Mouse (Mus musculus): ENCODE results near the gene Nlrp6. TPM values are rescaled to one million over a fixed set of nuclear protein-coding genes. Genes with fewer than 3 reads are reported as not detected.

The Nlrp6 gene
- polyA plus RNA-seq, 1 experiment from 2014 or later: 0.25 TPM

DNA sequence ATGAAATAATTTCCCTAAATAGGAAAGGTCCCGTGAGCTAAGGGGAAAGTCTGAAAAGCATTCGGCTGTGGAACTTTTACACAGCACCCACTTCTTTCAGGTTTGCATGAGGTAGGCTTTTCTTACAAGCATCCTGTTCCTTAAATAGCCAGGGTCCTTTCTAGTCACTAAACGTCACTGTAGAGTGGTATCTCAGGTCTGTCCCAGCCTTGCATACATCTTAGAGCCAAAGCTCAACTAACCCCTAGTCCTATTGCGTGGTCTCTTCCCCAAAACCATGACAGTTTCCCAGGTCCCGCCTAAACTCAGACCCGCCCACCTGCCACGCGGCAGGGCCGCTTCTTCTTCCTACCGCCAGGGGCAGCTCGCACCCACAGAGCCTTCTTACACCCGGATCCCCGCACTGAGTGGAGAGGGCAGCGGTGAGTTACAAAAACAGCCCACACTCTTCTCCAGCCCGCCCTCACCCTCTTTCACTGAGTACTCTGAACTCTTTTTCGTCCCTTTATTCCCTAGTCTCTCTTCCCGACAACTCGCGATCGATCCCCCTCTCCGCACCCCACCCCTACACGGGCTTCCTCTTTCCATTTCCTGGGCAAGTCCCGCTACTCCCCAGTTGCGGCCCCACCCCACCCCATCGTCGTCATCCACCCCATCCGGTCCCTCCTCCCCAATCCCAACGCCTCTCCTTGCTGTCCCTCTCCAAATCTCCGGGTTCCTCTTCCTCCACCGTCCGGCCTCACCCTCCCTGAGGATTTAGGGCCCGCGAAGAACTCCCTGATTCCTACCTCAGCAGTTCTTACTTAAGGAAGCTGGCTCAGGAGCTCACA is 20.7 kb downstream of the Nlrp6 start, which contains the start of gene Pgghg:
Pgghg (plus strand) TSS at position 170 of the 830 bp plus-strand sequence.
- peak; percentile 89 for ATAC-seq (ENCODE audit: insufficient number of reproducible peaks, low FRiP score, low TSS enrichment, low read depth)
- Histone ChIP-seq H3K27me3 (0 out of 2 replicates have a peak, but pooled peaks cover 4% of the 10 kb centered on the region), H3K9ac (peak within 1 kb of the TSS; percentile 51), H3K4me2 (replicated peaks) (peak within 1 kb of the TSS; percentile 64), H3K4me1 (peaks cover 41% of the 10 kb centered on the region), H3K27ac (replicated peaks) (peak within 1 kb of the TSS; percentile 99), H3K9me3 (replicated peaks) (no peaks in the 10 kb centered on the region), H3K4me3 (replicated peaks) (peak within 1 kb of the TSS; percentile 59), H3K36me3 (peaks cover 21% of the 10 kb centered on the region)
- 2% methylated on average over 33 of the region's 33 CpGs for WGBS

DNA sequence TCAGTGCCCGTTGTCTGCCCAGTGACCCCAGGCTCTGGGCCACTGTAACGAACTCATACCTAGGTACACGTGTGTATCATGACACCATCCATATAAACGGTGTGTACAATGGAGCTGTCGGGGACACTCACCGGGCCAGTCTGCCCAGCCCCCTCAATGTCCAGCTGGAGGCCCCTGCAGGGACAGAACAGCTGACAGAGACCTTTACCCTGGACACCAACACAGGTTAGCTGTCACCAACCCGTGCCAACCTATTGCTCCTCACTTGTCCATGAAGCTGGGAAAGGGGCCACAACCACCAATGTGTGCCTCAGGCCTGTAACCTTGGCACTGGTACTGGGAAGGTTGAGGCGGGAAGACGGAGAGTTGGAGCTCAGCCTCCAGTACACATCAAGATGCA is 21.6 kb downstream of the Nlrp6 start:
- no peak for ATAC-seq (ENCODE audit: insufficient number of reproducible peaks, low FRiP score, low TSS enrichment, low read depth)
- H3K27ac ChIP-seq (replicated peaks): peak overlapping the region; percentile 99
- no peaks in the 10 kb centered on the region for H3K9me3 ChIP-seq (replicated peaks)
- H3K27me3 ChIP-seq: no peaks in the 10 kb centered on the region
- H3K4me2 ChIP-seq (replicated peaks): peak overlapping the region; percentile 64
- peak overlapping the region; percentile 59 for H3K4me3 ChIP-seq (replicated peaks)
- WGBS: 45% methylated on average over 9 of the region's 9 CpGs
- peaks cover 30% of the 10 kb centered on the region for H3K36me3 ChIP-seq
- peak overlapping the region; percentile 51 for H3K9ac ChIP-seq
- H3K4me1 ChIP-seq: peaks cover 41% of the 10 kb centered on the region

GRCm38 (mm10) chr7:140942811-140943210 is 22.1 kb downstream of the Nlrp6 start:
- whole genome bisulfite sequencing: 85% methylated on average over 10 of the region's 10 CpGs

GRCm38 (mm10) chr7:140943356-140943755 is 22.7 kb downstream of the Nlrp6 start:
- no peak for ATAC-seq (ENCODE audit: insufficient number of reproducible peaks, low FRiP score, low TSS enrichment, low read depth)
- Histone ChIP-seq H3K27me3 (no peaks in the 10 kb centered on the region), H3K9me3 (replicated peaks) (no peaks in the 10 kb centered on the region), H3K4me3 (replicated peaks) (no peak overlapping the region), H3K4me2 (replicated peaks) (no peak overlapping the region), H3K36me3 (peaks cover 40% of the 10 kb centered on the region), H3K9ac (no peak overlapping the region), H3K4me1 (peaks cover 41% of the 10 kb centered on the region), H3K27ac (replicated peaks) (peak overlapping the region; percentile 99)
- whole genome bisulfite sequencing: 75% methylated on average over 4 of the region's 4 CpGs

More at GRCm38 (mm10) chr7:140942811-140943210, 22.1 kb downstream of the Nlrp6 start:
- H3K27ac ChIP-seq (replicated peaks): peak overlapping the region; percentile 99
- peaks cover 41% of the 10 kb centered on the region for H3K4me1 ChIP-seq
- no peaks in the 10 kb centered on the region for H3K27me3 ChIP-seq
- no peak for ATAC-seq (ENCODE audit: insufficient number of reproducible peaks, low FRiP score, low TSS enrichment, low read depth)
- H3K4me2 ChIP-seq (replicated peaks): peak overlapping the region; percentile 64
- no peaks in the 10 kb centered on the region for H3K9me3 ChIP-seq (replicated peaks)
- no peak overlapping the region for H3K9ac ChIP-seq
- peaks cover 35% of the 10 kb centered on the region for H3K36me3 ChIP-seq
- H3K4me3 ChIP-seq (replicated peaks): no peak overlapping the region

DNA sequence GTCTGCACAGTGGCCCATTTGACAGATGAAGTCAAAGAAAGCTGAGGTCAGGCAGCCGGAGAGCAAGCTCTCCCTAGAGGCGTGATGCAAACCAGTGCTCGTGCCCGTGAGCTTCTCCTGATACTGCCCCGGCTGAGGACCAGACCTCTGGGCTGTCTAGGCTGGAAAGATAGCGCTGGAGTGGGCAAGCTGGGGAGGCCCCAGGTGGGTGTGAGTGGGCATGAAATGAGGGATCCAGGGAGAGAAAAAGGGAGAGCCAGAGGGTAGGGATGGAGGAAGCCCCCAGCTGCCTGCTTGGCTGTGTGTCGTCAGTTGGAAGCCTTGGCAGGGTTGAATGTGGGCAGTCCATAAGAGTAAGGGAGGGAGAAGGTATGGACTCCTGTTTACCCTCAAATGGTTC is 23.5 kb downstream of the Nlrp6 start:
- Histone ChIP-seq H3K4me3 (replicated peaks) (no peak overlapping the region), H3K4me1 (peaks cover 37% of the 10 kb centered on the region), H3K9me3 (replicated peaks) (no peaks in the 10 kb centered on the region), H3K27ac (replicated peaks) (no peak overlapping the region; the same call in 1 of the 2 replicates), H3K4me2 (replicated peaks) (no peak overlapping the region), H3K36me3 (peaks cover 49% of the 10 kb centered on the region), H3K9ac (no peak overlapping the region), H3K27me3 (no peaks in the 10 kb centered on the region)
- WGBS: 83% methylated on average over 7 of the region's 7 CpGs
- ATAC-seq (ENCODE audit: insufficient number of reproducible peaks, low FRiP score, low TSS enrichment, low read depth): no peak

DNA sequence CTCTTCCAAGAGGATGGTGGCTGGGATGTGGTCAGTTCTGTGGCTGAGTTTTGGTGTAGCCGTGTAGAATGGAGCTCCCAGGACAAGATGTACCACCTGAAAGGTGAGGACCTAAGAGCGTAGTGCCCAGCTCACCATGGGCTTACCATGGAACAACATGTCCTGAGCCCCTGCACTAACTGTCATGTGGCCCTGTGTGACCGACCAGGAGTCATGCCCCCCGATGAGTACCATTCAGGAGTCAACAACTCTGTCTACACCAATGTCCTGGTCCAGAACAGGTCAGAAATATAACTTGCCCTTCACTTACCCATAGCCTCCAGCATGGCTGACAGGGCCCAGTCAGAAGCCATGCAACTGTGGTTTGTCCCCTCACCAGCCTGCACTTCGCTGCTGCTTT is 24.5 kb downstream of the Nlrp6 start:
- Histone ChIP-seq H3K4me3 (replicated peaks) (no peak overlapping the region), H3K4me1 (peaks cover 35% of the 10 kb centered on the region), H3K9ac (no peak overlapping the region), H3K4me2 (replicated peaks) (no peak overlapping the region), H3K27ac (replicated peaks) (no peak overlapping the region), H3K9me3 (replicated peaks) (no peaks in the 10 kb centered on the region), H3K36me3 (peaks cover 57% of the 10 kb centered on the region), H3K27me3 (no peaks in the 10 kb centered on the region)
- no peak for ATAC-seq (ENCODE audit: insufficient number of reproducible peaks, low FRiP score, low TSS enrichment, low read depth)
- WGBS: 95% methylated on average over 5 of the region's 5 CpGs

- Histone ChIP-seq H3K4me1 (peaks cover 35% of the 10 kb centered on the region), H3K27ac (replicated peaks) (no peak overlapping the region), H3K36me3 (peaks cover 57% of the 10 kb centered on the region), H3K4me2 (replicated peaks) (no peak overlapping the region), H3K9ac (no peak overlapping the region), H3K9me3 (replicated peaks) (no peaks in the 10 kb centered on the region), H3K4me3 (replicated peaks) (no peak overlapping the region), H3K27me3 (no peaks in the 10 kb centered on the region)
- no peak for ATAC-seq (ENCODE audit: insufficient number of reproducible peaks, low FRiP score, low TSS enrichment, low read depth)
- 88% methylated on average over 10 of the region's 10 CpGs for WGBS
Observed at GRCm38 (mm10) chr7:140946311-140946710, 25.6 kb downstream of the Nlrp6 start.

- H3K27ac ChIP-seq (replicated peaks): 0 out of 2 replicates have a peak overlapping the region, but pooled peaks have one; percentile 17
- H3K9me3 ChIP-seq (replicated peaks): no peaks in the 10 kb centered on the region
- H3K27me3 ChIP-seq: no peaks in the 10 kb centered on the region
- peaks cover 57% of the 10 kb centered on the region for H3K36me3 ChIP-seq
- H3K4me3 ChIP-seq (replicated peaks): no peak overlapping the region
- no peak for ATAC-seq (ENCODE audit: insufficient number of reproducible peaks, low FRiP score, low TSS enrichment, low read depth)
- peaks cover 42% of the 10 kb centered on the region for H3K4me1 ChIP-seq
- H3K4me2 ChIP-seq (replicated peaks): no peak overlapping the region
- H3K9ac ChIP-seq: no peak overlapping the region
- 70% methylated on average over 7 of the region's 7 CpGs for WGBS
Observed at GRCm38 (mm10) chr7:140946980-140947379, 26.3 kb downstream of the Nlrp6 start.

DNA sequence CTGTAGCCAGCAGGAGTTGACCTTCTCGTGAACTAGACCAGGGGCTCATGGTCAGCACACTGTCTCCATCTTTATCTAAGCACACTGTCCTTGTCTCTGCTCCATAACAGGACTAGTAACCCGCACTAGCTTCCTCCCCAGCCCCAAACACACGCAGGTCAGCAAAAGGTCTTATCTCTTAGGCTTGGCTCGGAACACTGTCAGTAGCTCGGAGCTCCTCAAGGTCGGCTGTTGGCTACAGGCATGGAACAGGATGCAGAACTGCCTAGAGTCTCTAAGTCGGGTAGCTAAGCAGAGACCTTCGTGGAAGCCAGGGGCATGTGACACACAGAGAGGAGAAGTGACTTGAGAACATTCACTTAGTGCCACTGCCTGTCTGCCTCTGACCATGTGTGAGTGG is 27.5 kb downstream of the Nlrp6 start:
- no peak overlapping the region for H3K4me2 ChIP-seq (replicated peaks)
- no peak for ATAC-seq (ENCODE audit: insufficient number of reproducible peaks, low FRiP score, low TSS enrichment, low read depth)
- 0 out of 2 replicates have a peak overlapping the region, but pooled peaks have one; percentile 17 for H3K27ac ChIP-seq (replicated peaks)
- H3K4me3 ChIP-seq (replicated peaks): no peak overlapping the region
- H3K36me3 ChIP-seq: peaks cover 62% of the 10 kb centered on the region
- peaks cover 42% of the 10 kb centered on the region for H3K4me1 ChIP-seq
- H3K9ac ChIP-seq: no peak overlapping the region
- no peaks in the 10 kb centered on the region for H3K9me3 ChIP-seq (replicated peaks)
- 87% methylated on average over 8 of the region's 8 CpGs for WGBS
- H3K27me3 ChIP-seq: no peaks in the 10 kb centered on the region

- Histone ChIP-seq H3K9me3 (replicated peaks) (no peaks in the 10 kb centered on the region), H3K27me3 (no peaks in the 10 kb centered on the region), H3K4me2 (replicated peaks) (no peak overlapping the region), H3K36me3 (peaks cover 60% of the 10 kb centered on the region), H3K9ac (no peak overlapping the region), H3K27ac (replicated peaks) (peak overlapping the region; percentile 51; the same call in 1 of the 2 replicates), H3K4me3 (replicated peaks) (no peak overlapping the region), H3K4me1 (peaks cover 49% of the 10 kb centered on the region)
- 82% methylated on average over 6 of the region's 6 CpGs for WGBS
- no peak for ATAC-seq (ENCODE audit: insufficient number of reproducible peaks, low FRiP score, low TSS enrichment, low read depth)
Observed at GRCm38 (mm10) chr7:140949255-140949654, 28.6 kb downstream of the Nlrp6 start.

DNA sequence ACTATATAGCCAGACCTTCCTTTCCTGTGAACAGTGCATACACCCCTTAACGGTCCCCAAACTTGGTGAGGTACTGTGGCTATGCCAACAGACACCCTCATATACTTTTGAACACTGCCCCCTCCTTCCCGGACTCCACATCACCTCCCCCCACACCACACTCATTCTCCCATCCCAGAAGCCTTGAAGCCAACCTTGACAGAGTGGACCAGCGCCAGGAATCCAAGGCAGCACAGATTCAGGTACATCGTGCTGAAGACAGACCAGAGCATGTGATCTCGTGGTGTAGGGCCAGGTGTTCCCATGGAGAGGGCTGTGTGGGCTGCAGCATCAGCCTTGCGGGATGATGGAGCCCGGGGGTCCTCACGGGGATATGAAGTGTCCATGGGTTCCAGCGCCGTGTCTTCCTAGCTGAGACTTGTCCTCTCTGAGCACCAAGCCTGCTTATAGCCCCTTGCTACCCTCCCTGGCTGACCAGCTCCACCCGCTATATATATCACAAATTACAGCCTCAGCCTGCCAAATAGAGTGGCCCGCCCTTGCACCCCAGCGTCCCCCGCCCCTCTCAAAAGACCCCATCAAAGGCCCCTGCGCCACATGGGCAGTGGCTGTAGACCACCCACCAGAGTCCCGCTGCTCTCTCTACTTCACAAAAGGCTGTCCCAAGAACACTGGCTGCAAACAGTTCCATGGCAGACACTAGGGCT is 29.3 kb downstream of the Nlrp6 start, which contains the start of gene Ifitm5:
Ifitm5 (minus strand) TSS at position 468 of the 707 bp plus-strand sequence.
- Histone ChIP-seq H3K9me3 (replicated peaks) (no peaks in the 10 kb centered on the region), H3K27ac (replicated peaks) (peak within 1 kb of the TSS; percentile 70), H3K27me3 (no peaks in the 10 kb centered on the region), H3K4me3 (replicated peaks) (no peak within 1 kb of the TSS), H3K9ac (no peak within 1 kb of the TSS), H3K36me3 (peaks cover 56% of the 10 kb centered on the region), H3K4me2 (replicated peaks) (peak within 1 kb of the TSS; percentile 27), H3K4me1 (peaks cover 51% of the 10 kb centered on the region)
- no peak for ATAC-seq (ENCODE audit: insufficient number of reproducible peaks, low FRiP score, low TSS enrichment, low read depth)
- WGBS: 80% methylated on average over 16 of the region's 16 CpGs
